Mouse (Mus musculus): ENCODE measurements around the gene Itpkb. TPM values are rescaled to one million over a fixed set of nuclear protein-coding genes. Genes with fewer than 3 reads are reported as not detected.
A peak's percentile ranks its signal among the peaks of the same experiment; 100 is the strongest.

Gene Itpkb
- polyA plus RNA-seq, 1 experiment from 2014 or later, result 8.4 TPM

DNA sequence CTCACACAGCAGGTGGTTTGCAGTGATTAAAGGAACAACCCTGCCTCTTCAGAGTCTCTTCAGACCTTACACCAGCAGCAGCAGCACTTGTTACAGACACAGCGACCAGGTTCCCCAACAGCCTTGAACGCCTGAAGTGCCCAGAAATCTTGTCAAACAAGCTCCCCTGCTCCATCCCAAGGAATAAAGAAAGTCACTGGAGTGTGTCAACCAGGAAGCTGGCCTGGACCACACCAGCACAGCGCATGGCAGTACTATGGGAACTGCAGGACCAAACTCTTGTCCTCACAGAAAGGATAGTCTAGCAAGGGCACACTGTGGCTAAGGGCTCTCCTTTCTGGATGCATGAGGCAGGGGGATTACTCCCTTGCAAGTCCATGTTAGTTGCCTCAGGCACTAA, 114.1 kb downstream of the Itpkb start:
- Histone ChIP-seq H3K4me3 (ENCODE audit: low read depth, low read length) (no peak overlapping the region), H3K36me3 (ENCODE audit: insufficient read depth, low read length) (no peaks in the 10 kb centered on the region), H3K4me1 (ENCODE audit: insufficient read depth, low read depth, low read length) (no peaks in the 10 kb centered on the region), H3K27me3 (replicated peaks; ENCODE audit: insufficient read depth, low read length) (no peaks in the 10 kb centered on the region), H3K27ac (ENCODE audit: low read length) (no peak overlapping the region), H3K9me3 (ENCODE audit: low read length) (no peaks in the 10 kb centered on the region), H3K4me2 (replicated peaks; ENCODE audit: low read depth, low read length) (no peak overlapping the region), H3K9ac (replicated peaks; ENCODE audit: low read depth) (no peak overlapping the region)
- no peak for ATAC-seq
- DNase-seq (ENCODE audit: low spot score), result no peak
- WGBS, result 45% methylated on average over 3 of the region's 3 CpGs
- TF ChIP-seq EP300 (IDR thresholded peaks at IDR 0.05), result no peak
- TF ChIP-seq CTCF (IDR thresholded peaks at IDR 0.05), result no peak

DNA sequence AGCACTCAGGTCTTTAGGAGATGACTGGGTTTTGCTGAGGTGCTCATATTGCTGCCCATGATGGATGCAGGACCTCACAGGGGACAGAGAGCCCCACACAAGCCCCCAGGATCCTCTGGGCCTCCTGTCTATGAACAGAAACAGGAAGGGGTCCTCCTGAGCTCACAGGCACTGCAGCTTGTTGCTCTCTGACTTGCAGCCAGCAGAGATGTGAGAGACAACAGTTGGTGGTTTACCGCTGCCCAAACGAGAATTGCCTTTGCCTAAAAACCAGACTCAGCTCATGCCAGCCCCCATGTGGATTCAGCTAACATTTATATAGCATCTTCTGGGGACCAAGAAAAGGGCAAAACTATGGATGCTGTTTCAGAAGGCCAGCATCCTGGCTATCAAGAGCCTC, 119.4 kb downstream of the Itpkb start:
- no peaks in the 10 kb centered on the region for H3K36me3 ChIP-seq (ENCODE audit: insufficient read depth, low read length)
- H3K9ac ChIP-seq (replicated peaks; ENCODE audit: low read depth), result no peak overlapping the region
- H3K4me2 ChIP-seq (replicated peaks; ENCODE audit: low read depth, low read length), result no peak overlapping the region
- no peak overlapping the region for H3K4me3 ChIP-seq (ENCODE audit: low read depth, low read length)
- DNase-seq (ENCODE audit: low spot score) (no peak), ATAC-seq (no peak)
- 45% methylated on average over 2 of the region's 2 CpGs for WGBS
- no peaks in the 10 kb centered on the region for H3K27me3 ChIP-seq (replicated peaks; ENCODE audit: insufficient read depth, low read length)
- H3K9me3 ChIP-seq (ENCODE audit: low read length), result no peaks in the 10 kb centered on the region
- no peaks in the 10 kb centered on the region for H3K4me1 ChIP-seq (ENCODE audit: insufficient read depth, low read depth, low read length)
- TF ChIP-seq CTCF (IDR thresholded peaks at IDR 0.05) (no peak), EP300 (IDR thresholded peaks at IDR 0.05) (no peak)
- H3K27ac ChIP-seq (ENCODE audit: low read length), result no peak overlapping the region

DNA sequence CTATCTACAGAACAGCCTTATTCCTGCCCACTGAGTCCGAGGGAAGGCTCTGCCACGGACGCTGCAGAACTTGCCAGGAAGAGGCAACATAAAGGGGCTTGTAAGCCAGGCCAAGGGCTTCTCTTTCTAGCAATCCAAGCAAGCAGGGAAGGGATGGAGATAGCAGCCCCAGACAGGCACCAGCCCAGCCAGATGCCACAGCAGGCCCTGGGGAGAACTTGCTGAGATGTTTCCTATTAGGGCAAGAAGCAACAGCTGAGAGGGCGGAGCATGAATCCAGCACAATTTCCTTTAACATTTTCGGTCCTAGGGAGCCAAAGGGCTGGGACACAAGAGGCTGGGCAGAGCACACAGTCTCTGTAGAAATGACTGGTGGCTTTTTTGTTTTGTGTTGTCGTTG, 128.0 kb downstream of the Itpkb start:
- TF ChIP-seq CTCF (IDR thresholded peaks at IDR 0.05) (no peak), EP300 (IDR thresholded peaks at IDR 0.05) (no peak)
- no peak overlapping the region for H3K4me2 ChIP-seq (replicated peaks; ENCODE audit: low read depth, low read length)
- ATAC-seq (0 out of 2 replicates have a peak, but pooled peaks have one; percentile 24), DNase-seq (ENCODE audit: low spot score) (peak; percentile 39)
- WGBS, result 53% methylated on average over 6 of the region's 6 CpGs
- no peaks in the 10 kb centered on the region for H3K27me3 ChIP-seq (replicated peaks; ENCODE audit: insufficient read depth, low read length)
- no peaks in the 10 kb centered on the region for H3K4me1 ChIP-seq (ENCODE audit: insufficient read depth, low read depth, low read length)
- no peak overlapping the region for H3K4me3 ChIP-seq (ENCODE audit: low read depth, low read length)
- no peaks in the 10 kb centered on the region for H3K9me3 ChIP-seq (ENCODE audit: low read length)
- H3K27ac ChIP-seq (ENCODE audit: low read length), result no peak overlapping the region
- H3K36me3 ChIP-seq (ENCODE audit: insufficient read depth, low read length), result no peaks in the 10 kb centered on the region
- H3K9ac ChIP-seq (replicated peaks; ENCODE audit: low read depth), result no peak overlapping the region

- no peaks in the 10 kb centered on the region for H3K36me3 ChIP-seq (ENCODE audit: insufficient read depth, low read length)
- no peaks in the 10 kb centered on the region for H3K27me3 ChIP-seq (replicated peaks; ENCODE audit: insufficient read depth, low read length)
- H3K4me1 ChIP-seq (ENCODE audit: insufficient read depth, low read depth, low read length), result no peaks in the 10 kb centered on the region
- DNase-seq (ENCODE audit: low spot score) (peak; percentile 52), ATAC-seq (peak; percentile 28; the same call in 1 of the 2 replicates)
- no peak overlapping the region for H3K27ac ChIP-seq (ENCODE audit: low read length)
- WGBS, result 35% methylated on average over 3 of the region's 3 CpGs
- H3K4me3 ChIP-seq (ENCODE audit: low read depth, low read length), result no peak overlapping the region
- H3K9ac ChIP-seq (replicated peaks; ENCODE audit: low read depth), result no peak overlapping the region
- no peaks in the 10 kb centered on the region for H3K9me3 ChIP-seq (ENCODE audit: low read length)
- TF ChIP-seq CTCF (IDR thresholded peaks at IDR 0.05) (no peak), EP300 (IDR thresholded peaks at IDR 0.05) (no peak)
- H3K4me2 ChIP-seq (replicated peaks; ENCODE audit: low read depth, low read length), result no peak overlapping the region
Measured at GRCm38 (mm10) chr1:180458680-180459079, 128.4 kb downstream of the Itpkb start.

- TF ChIP-seq CTCF (IDR thresholded peaks at IDR 0.05) (no peak), EP300 (IDR thresholded peaks at IDR 0.05) (no peak)
- Histone ChIP-seq H3K27ac (ENCODE audit: low read length) (no peak overlapping the region), H3K36me3 (ENCODE audit: insufficient read depth, low read length) (no peaks in the 10 kb centered on the region), H3K4me1 (ENCODE audit: insufficient read depth, low read depth, low read length) (no peaks in the 10 kb centered on the region), H3K4me2 (replicated peaks; ENCODE audit: low read depth, low read length) (no peak overlapping the region), H3K27me3 (replicated peaks; ENCODE audit: insufficient read depth, low read length) (no peaks in the 10 kb centered on the region), H3K4me3 (ENCODE audit: low read depth, low read length) (no peak overlapping the region), H3K9me3 (ENCODE audit: low read length) (no peaks in the 10 kb centered on the region), H3K9ac (replicated peaks; ENCODE audit: low read depth) (no peak overlapping the region)
- 38% methylated on average over 5 of the region's 5 CpGs for WGBS
- no peak for DNase-seq (ENCODE audit: low spot score)
- 0 out of 2 replicates have a peak, but pooled peaks have one; percentile 26 for ATAC-seq
Measured at GRCm38 (mm10) chr1:180460721-180461120, 130.4 kb downstream of the Itpkb start.

DNA sequence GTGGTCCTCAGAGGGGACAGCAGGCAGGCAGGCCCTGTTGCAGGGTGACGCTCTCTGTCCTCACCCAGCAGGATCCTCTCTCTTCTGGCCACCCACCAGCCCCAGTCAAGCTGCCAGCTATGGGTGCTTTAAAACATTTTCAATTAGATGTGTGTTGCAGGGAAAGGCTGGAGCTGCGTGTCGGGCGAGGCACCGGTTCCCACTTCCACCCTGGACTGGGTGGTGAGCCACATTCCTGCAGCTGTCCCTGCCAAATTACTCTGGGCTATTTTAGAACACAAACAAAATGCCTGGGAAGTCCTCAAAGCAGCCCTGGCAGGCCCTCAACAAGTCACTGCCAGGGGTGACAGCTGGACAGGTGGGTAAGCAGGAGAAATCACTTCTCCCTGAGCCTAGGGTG, 132.1 kb downstream of the Itpkb start:
- no peaks in the 10 kb centered on the region for H3K27me3 ChIP-seq (replicated peaks; ENCODE audit: insufficient read depth, low read length)
- H3K27ac ChIP-seq (ENCODE audit: low read length), result no peak overlapping the region
- no peak overlapping the region for H3K4me3 ChIP-seq (ENCODE audit: low read depth, low read length)
- no peak overlapping the region for H3K4me2 ChIP-seq (replicated peaks; ENCODE audit: low read depth, low read length)
- no peak overlapping the region for H3K9ac ChIP-seq (replicated peaks; ENCODE audit: low read depth)
- 42% methylated on average over 5 of the region's 5 CpGs for WGBS
- no peaks in the 10 kb centered on the region for H3K4me1 ChIP-seq (ENCODE audit: insufficient read depth, low read depth, low read length)
- H3K9me3 ChIP-seq (ENCODE audit: low read length), result no peaks in the 10 kb centered on the region
- H3K36me3 ChIP-seq (ENCODE audit: insufficient read depth, low read length), result no peaks in the 10 kb centered on the region
- peak; percentile 33 for DNase-seq (ENCODE audit: low spot score)
- TF ChIP-seq CTCF (IDR thresholded peaks at IDR 0.05) (no peak), EP300 (IDR thresholded peaks at IDR 0.05) (no peak)
- peak; percentile 47 for ATAC-seq

DNA sequence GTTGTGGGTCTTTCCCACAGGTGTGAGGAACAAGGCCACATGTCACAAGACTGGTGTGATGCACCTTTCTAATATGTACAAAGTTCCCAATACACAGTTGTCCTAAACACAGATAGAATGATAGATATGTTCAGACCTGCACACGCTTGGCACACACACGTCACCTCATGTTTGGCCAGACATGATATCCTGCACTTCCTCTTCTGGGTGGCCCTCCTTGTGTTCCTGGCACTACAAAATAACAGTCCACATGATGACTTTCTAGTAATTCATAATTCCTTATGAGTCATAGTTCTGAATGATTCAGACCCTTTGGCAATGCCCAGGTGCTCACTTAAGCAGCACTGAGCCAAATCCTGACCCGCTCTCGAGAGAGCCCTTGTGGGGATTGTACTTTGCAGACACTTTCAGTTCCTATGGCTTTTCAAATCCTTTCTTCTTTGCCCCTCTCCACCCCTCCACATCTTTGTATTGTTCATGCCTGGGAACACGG, 132.7 kb downstream of the Itpkb start:
- H3K4me2 ChIP-seq (replicated peaks; ENCODE audit: low read depth, low read length), result no peak overlapping the region
- TF ChIP-seq CTCF (IDR thresholded peaks at IDR 0.05) (no peak), EP300 (IDR thresholded peaks at IDR 0.05) (no peak)
- peak; percentile 50 for DNase-seq (ENCODE audit: low spot score)
- no peak overlapping the region for H3K4me3 ChIP-seq (ENCODE audit: low read depth, low read length)
- 78% methylated on average over 5 of the region's 5 CpGs for WGBS
- H3K36me3 ChIP-seq (ENCODE audit: insufficient read depth, low read length), result no peaks in the 10 kb centered on the region
- H3K27ac ChIP-seq (ENCODE audit: low read length), result no peak overlapping the region
- ATAC-seq, result peak; percentile 34; the same call in 1 of the 2 replicates
- no peaks in the 10 kb centered on the region for H3K9me3 ChIP-seq (ENCODE audit: low read length)
- no peaks in the 10 kb centered on the region for H3K4me1 ChIP-seq (ENCODE audit: insufficient read depth, low read depth, low read length)
- H3K9ac ChIP-seq (replicated peaks; ENCODE audit: low read depth), result no peak overlapping the region
- H3K27me3 ChIP-seq (replicated peaks; ENCODE audit: insufficient read depth, low read length), result no peaks in the 10 kb centered on the region

Data from lung, postnatal 0 days (tissue).